Mouse (Mus musculus): ENCODE measurements around the gene Cdh23. TPM values are rescaled to one million over a fixed set of nuclear protein-coding genes. Genes with fewer than 3 reads are reported as not detected.
A peak's percentile ranks its signal among the peaks of the same experiment; 100 is the strongest.

The Cdh23 gene
- polyA plus RNA-seq, 1 experiment from 2014 or later: 10.0 TPM

DNA sequence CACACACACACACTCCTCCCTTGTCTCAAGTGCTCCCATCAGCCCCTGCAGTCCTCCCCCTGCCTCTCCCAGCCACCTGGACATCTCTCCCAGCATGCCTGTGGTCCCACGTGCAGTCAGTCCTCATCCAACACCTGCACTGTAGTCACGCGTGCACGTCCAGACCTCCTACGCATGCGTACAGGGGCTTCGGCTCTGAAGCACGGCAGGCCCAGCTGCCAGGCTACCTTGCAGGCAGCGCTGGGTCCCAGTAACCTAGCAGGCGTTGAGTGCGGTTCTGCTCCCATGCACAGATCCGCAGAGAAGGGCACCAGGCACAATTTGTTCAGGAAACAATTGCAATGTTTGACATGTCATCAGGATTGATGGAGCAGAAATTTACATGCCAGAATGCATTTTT is 249.1 kb downstream of the Cdh23 start:
- WGBS: 65% methylated on average over 12 of the region's 12 CpGs
- ATAC-seq (ENCODE audit: low FRiP score): peak; percentile 27; the same call in 1 of the 2 replicates
- peaks cover 3% of the 10 kb centered on the region; the same call in 1 of the 2 replicates for H3K4me1 ChIP-seq
- H3K4me2 ChIP-seq: no peak overlapping the region
- H3K27me3 ChIP-seq (replicated peaks): no peaks in the 10 kb centered on the region
- 0 out of 2 replicates have a peak overlapping the region, but pooled peaks have one; percentile 11 for H3K27ac ChIP-seq (replicated peaks)
- no peaks in the 10 kb centered on the region for H3K36me3 ChIP-seq
- no peak overlapping the region for H3K9ac ChIP-seq (replicated peaks)
- no peak overlapping the region for H3K4me3 ChIP-seq (replicated peaks)
- H3K9me3 ChIP-seq (replicated peaks): no peaks in the 10 kb centered on the region

DNA sequence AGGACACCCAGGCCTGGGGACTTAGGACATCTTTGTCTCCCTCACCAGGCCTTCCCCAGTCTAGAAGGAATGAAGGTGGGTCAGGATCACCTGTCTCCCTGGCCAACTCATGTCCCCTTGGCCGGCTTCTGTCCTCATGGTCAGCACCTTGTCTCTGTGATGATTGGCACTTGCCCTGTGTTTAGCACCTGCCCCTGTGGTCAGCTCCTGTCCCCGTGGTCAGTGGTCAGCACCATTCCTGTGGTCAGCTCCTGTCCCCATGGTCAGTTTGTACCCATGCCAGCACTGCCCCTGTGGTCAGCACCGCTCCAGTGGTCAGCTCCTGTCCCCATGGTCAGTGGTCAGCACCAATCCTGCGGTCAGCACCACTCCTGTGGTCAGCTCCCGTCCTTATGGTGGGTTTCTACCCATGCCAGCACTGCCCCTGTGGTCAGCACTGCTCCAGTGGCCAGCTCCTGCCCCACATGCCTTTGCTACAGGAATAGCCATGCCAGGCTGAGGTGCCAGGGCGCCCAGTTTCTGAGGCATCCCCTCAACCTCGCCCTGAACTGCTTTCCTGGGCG is 251.2 kb downstream of the Cdh23 start:
- WGBS: 68% methylated on average over 8 of the region's 8 CpGs

DNA sequence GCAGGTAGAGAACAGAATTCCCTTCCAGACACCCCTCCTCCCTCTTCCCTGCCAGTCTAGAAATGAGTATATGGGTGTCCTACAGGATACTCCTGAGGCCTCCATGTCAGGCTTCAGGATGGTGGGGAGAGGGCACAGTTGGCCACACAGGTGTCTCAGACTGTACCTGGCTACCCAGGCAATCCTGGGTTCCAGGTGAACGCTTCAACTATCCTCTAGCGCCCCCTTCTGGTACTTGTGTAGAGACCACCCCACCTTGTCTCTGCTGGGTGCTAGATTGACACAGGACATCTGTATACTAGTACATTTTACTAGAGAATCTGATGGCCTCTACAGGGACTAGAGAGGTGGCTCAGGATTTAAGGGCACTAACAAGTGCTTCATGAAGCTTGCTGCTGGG is 253.2 kb downstream of the Cdh23 start:
- Histone ChIP-seq H3K9ac (replicated peaks) (no peak overlapping the region), H3K9me3 (replicated peaks) (no peaks in the 10 kb centered on the region), H3K27me3 (replicated peaks) (no peaks in the 10 kb centered on the region), H3K36me3 (no peaks in the 10 kb centered on the region), H3K27ac (replicated peaks) (no peak overlapping the region), H3K4me1 (peaks cover 3% of the 10 kb centered on the region; the same call in 1 of the 2 replicates), H3K4me3 (replicated peaks) (no peak overlapping the region), H3K4me2 (no peak overlapping the region)
- ATAC-seq (ENCODE audit: low FRiP score): no peak
- WGBS: 8% methylated on average over 2 of the region's 2 CpGs

More for the DNA sequence above, 251.2 kb downstream of the Cdh23 start:
- Histone ChIP-seq H3K4me2 (no peak overlapping the region), H3K27ac (replicated peaks) (no peak overlapping the region), H3K4me3 (replicated peaks) (no peak overlapping the region), H3K9ac (replicated peaks) (no peak overlapping the region), H3K9me3 (replicated peaks) (no peaks in the 10 kb centered on the region), H3K27me3 (replicated peaks) (no peaks in the 10 kb centered on the region), H3K36me3 (no peaks in the 10 kb centered on the region), H3K4me1 (peaks cover 3% of the 10 kb centered on the region; the same call in 1 of the 2 replicates)
- no peak for ATAC-seq (ENCODE audit: low FRiP score)

DNA sequence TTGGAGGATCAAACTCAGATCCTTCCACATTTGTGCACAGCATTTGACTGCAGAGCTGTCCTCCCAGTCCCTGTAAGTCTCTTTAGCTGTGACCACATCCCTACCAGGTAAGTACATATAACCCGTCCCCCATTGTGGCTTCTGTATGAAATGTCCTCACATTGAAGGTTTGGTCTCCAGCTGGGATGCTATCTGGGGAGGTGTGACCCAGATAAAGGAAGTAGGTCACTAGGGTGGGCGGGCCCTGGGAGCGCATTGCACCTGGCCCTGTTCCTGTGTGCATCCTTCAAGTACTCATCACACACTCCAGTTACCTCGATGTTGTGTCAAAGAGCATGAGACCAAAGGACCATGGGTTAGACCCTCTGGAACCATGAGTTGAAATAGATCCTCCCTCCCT is 254.0 kb downstream of the Cdh23 start:
- Histone ChIP-seq H3K4me2 (no peak overlapping the region), H3K4me3 (replicated peaks) (no peak overlapping the region), H3K9ac (replicated peaks) (no peak overlapping the region), H3K4me1 (no peaks in the 10 kb centered on the region; the same call in 1 of the 2 replicates), H3K9me3 (replicated peaks) (no peaks in the 10 kb centered on the region), H3K27me3 (replicated peaks) (no peaks in the 10 kb centered on the region), H3K36me3 (no peaks in the 10 kb centered on the region), H3K27ac (replicated peaks) (no peak overlapping the region)
- WGBS: 87% methylated on average over 4 of the region's 4 CpGs
- no peak for ATAC-seq (ENCODE audit: low FRiP score)

DNA sequence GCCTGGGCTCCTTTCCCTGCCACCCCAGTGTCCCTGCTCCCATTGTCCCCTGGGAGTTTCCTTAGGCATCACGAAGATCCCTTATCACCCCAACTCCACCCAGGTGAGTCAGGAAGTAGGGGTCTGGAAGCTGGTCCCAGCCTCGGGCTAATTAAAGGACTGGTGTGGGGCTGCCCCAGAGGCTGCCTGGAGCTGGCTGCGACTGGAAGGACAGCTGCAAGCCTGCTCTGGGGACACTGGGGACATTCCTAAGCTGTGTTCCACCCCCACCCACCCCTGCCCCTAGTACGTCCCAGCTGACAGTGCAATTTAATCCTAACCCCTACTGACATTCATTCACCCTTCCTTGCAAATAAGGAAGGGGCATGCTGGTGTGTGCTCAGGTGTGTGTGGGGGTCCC is 263.6 kb downstream of the Cdh23 start:
- Histone ChIP-seq H3K4me1 (peaks cover 20% of the 10 kb centered on the region), H3K27me3 (replicated peaks) (0 out of 2 replicates have a peak, but pooled peaks cover 3% of the 10 kb centered on the region), H3K9me3 (replicated peaks) (no peaks in the 10 kb centered on the region), H3K9ac (replicated peaks) (no peak overlapping the region), H3K4me2 (no peak overlapping the region), H3K4me3 (replicated peaks) (no peak overlapping the region), H3K27ac (replicated peaks) (no peak overlapping the region), H3K36me3 (no peaks in the 10 kb centered on the region)
- 28% methylated on average over 4 of the region's 4 CpGs for WGBS
- no peak for ATAC-seq (ENCODE audit: low FRiP score)

- Histone ChIP-seq H3K4me2 (peak overlapping the region; percentile 34; the same call in 1 of the 2 replicates), H3K4me3 (replicated peaks) (no peak overlapping the region), H3K9ac (replicated peaks) (no peak overlapping the region), H3K27ac (replicated peaks) (peak overlapping the region; percentile 79), H3K36me3 (no peaks in the 10 kb centered on the region), H3K4me1 (peaks cover 20% of the 10 kb centered on the region), H3K9me3 (replicated peaks) (no peaks in the 10 kb centered on the region), H3K27me3 (replicated peaks) (0 out of 2 replicates have a peak, but pooled peaks cover 3% of the 10 kb centered on the region)
- 15% methylated on average over 6 of the region's 6 CpGs for WGBS
- peak; percentile 29; the same call in 1 of the 2 replicates for ATAC-seq (ENCODE audit: low FRiP score)
Measured at GRCm38 (mm10) chr10:60430591-60430990, 265.7 kb downstream of the Cdh23 start.

DNA sequence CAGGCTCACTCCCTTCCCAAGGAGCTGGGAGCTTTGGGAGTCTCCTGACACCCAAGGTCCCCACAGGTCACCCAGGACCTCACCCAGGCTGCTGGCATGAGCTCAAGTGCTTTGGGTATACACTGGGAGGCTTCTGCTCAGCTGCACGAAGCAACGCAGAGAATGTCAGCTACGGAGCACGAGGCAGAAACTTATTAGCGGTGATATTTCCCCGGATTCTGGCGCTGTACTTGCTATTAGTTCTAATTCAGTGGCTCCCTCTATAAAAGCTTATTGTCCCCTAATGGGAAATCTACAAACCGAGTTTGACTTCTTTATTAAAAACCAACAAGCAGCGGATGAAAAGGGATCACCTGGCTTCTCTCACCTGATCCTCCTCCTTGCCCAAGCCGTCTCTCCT is 266.3 kb downstream of the Cdh23 start:
- H3K4me1 ChIP-seq: peaks cover 20% of the 10 kb centered on the region
- peak overlapping the region; percentile 79 for H3K27ac ChIP-seq (replicated peaks)
- no peaks in the 10 kb centered on the region for H3K36me3 ChIP-seq
- H3K27me3 ChIP-seq (replicated peaks): 0 out of 2 replicates have a peak, but pooled peaks cover 3% of the 10 kb centered on the region
- 25% methylated on average over 10 of the region's 10 CpGs for WGBS
- no peak overlapping the region for H3K4me3 ChIP-seq (replicated peaks)
- ATAC-seq (ENCODE audit: low FRiP score): peak; percentile 54; the same call in 1 of the 2 replicates
- no peak overlapping the region for H3K9ac ChIP-seq (replicated peaks)
- H3K9me3 ChIP-seq (replicated peaks): no peaks in the 10 kb centered on the region
- peak overlapping the region; percentile 34 for H3K4me2 ChIP-seq

DNA sequence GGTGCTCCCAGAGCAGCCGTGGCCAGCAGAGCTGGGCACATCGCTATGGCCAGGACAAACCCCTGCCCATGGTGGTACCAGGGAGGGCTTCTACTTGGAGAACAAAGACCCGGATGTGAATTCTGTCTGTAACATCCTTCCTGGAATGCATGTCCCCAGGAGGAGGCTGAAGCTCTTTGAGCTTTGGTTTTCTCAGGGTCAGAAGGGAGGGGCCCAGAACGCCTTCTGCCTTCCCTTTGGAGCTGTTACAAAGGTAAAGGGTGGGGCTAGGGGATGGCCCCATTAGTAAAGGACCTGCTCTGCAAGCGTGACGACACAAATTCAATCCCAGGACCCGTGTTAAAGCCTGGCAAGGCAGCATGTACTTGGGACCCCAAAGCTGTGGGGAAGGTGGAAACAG is 273.5 kb downstream of the Cdh23 start:
- no peak for ATAC-seq (ENCODE audit: low FRiP score)
- no peak overlapping the region for H3K4me3 ChIP-seq (replicated peaks)
- H3K4me1 ChIP-seq: no peaks in the 10 kb centered on the region
- no peaks in the 10 kb centered on the region for H3K27me3 ChIP-seq (replicated peaks)
- no peaks in the 10 kb centered on the region for H3K9me3 ChIP-seq (replicated peaks)
- no peak overlapping the region for H3K27ac ChIP-seq (replicated peaks)
- H3K4me2 ChIP-seq: no peak overlapping the region
- H3K36me3 ChIP-seq: no peaks in the 10 kb centered on the region
- 57% methylated on average over 7 of the region's 7 CpGs for WGBS
- no peak overlapping the region for H3K9ac ChIP-seq (replicated peaks)

DNA sequence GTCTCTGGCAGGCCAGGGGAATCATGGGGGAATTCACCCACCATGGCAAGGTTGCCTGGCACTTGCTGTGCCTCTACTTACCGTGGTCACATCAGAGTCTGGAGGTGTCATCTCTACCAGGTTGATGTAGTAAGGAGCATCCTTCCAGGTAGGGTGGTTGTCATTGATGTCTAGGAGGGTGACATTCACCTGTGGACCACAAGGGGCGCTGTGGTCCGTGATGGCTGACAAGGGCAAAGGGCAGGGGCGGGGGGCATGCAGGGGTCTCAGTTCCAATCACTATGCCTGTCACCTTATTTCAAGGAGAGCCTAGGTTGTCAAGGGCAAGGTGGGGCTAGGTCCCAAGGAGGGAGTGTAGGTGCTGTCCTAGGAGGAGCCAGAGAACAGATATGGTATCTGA is 276.7 kb downstream of the Cdh23 start:
- H3K27me3 ChIP-seq (replicated peaks): no peaks in the 10 kb centered on the region
- 22% methylated on average over 4 of the region's 4 CpGs for WGBS

GRCm38 (mm10) chr10:60418137-60418536 is 278.2 kb downstream of the Cdh23 start:
- no peak overlapping the region for H3K4me3 ChIP-seq (replicated peaks)
- no peak overlapping the region for H3K27ac ChIP-seq (replicated peaks)
- H3K4me1 ChIP-seq: no peaks in the 10 kb centered on the region
- no peaks in the 10 kb centered on the region for H3K27me3 ChIP-seq (replicated peaks)
- no peaks in the 10 kb centered on the region for H3K9me3 ChIP-seq (replicated peaks)
- WGBS: 15% methylated on average over 3 of the region's 3 CpGs
- peak; percentile 28; the same call in 1 of the 2 replicates for ATAC-seq (ENCODE audit: low FRiP score)
- no peaks in the 10 kb centered on the region for H3K36me3 ChIP-seq
- no peak overlapping the region for H3K9ac ChIP-seq (replicated peaks)
- no peak overlapping the region for H3K4me2 ChIP-seq

More for the DNA sequence above, 276.7 kb downstream of the Cdh23 start:
- no peak overlapping the region for H3K9ac ChIP-seq (replicated peaks)
- no peak overlapping the region for H3K4me3 ChIP-seq (replicated peaks)
- H3K4me2 ChIP-seq: no peak overlapping the region
- no peaks in the 10 kb centered on the region for H3K4me1 ChIP-seq
- H3K27ac ChIP-seq (replicated peaks): no peak overlapping the region
- no peak for ATAC-seq (ENCODE audit: low FRiP score)
- no peaks in the 10 kb centered on the region for H3K36me3 ChIP-seq
- H3K9me3 ChIP-seq (replicated peaks): no peaks in the 10 kb centered on the region

GRCm38 (mm10) chr10:60417041-60417440 is 279.2 kb downstream of the Cdh23 start:
- Histone ChIP-seq H3K4me2 (no peak overlapping the region), H3K9me3 (replicated peaks) (no peaks in the 10 kb centered on the region), H3K27me3 (replicated peaks) (no peaks in the 10 kb centered on the region), H3K4me3 (replicated peaks) (no peak overlapping the region), H3K36me3 (no peaks in the 10 kb centered on the region), H3K27ac (replicated peaks) (no peak overlapping the region), H3K4me1 (no peaks in the 10 kb centered on the region), H3K9ac (replicated peaks) (no peak overlapping the region)
- 94% methylated on average over 2 of the region's 2 CpGs for WGBS
- ATAC-seq (ENCODE audit: low FRiP score): no peak

GRCm38 (mm10) chr10:60413756-60414155 is 282.5 kb downstream of the Cdh23 start:
- 89% methylated on average over 2 of the region's 2 CpGs for WGBS
- Histone ChIP-seq H3K4me1 (no peaks in the 10 kb centered on the region), H3K27ac (replicated peaks) (no peak overlapping the region), H3K4me3 (replicated peaks) (no peak overlapping the region), H3K9me3 (replicated peaks) (no peaks in the 10 kb centered on the region), H3K27me3 (replicated peaks) (peaks cover 5% of the 10 kb centered on the region; the same call in 1 of the 2 replicates), H3K4me2 (no peak overlapping the region), H3K36me3 (no peaks in the 10 kb centered on the region), H3K9ac (replicated peaks) (no peak overlapping the region)
- no peak for ATAC-seq (ENCODE audit: low FRiP score)

All from neural tube, embryonic 15.5 days (tissue).